Mouse (Mus musculus) heart, adult 2 months (tissue): Measurements from ENCODE around the gene Hic1. TPM values are rescaled to one million over a fixed set of nuclear protein-coding genes. Genes with fewer than 3 reads are reported as not detected.
A peak's percentile ranks its signal among the peaks of the same experiment; 100 is the strongest.

Experiments
- DNase-seq, 2 experiments: peaks; one replicate each; pipeline ENCODE4 v3.0.0; 2021
- H3K27ac ChIP-seq: fragments of 200-600 bp; 2 replicates; pipeline ENCODE4 v1.8.1; 2022
- H3K27me3 ChIP-seq: fragments of 200-500 bp; 2 replicates; pipeline ENCODE4 v1.6.1; 2012; ENCODE audit warnings: mild to moderate bottlenecking, low read length, inconsistent platforms, mixed read lengths; ENCODE audit not compliant: control insufficient read depth, insufficient read depth
- H3K36me3 ChIP-seq: fragments of 200-500 bp; 2 replicates; pipeline ENCODE4 v1.6.1; 2012; ENCODE audit warnings: low read length, inconsistent platforms; ENCODE audit not compliant: control insufficient read depth, insufficient read depth
- H3K4me1 ChIP-seq: fragments of 200-500 bp; 2 replicates; pipeline ENCODE4 v1.6.1; 2011; ENCODE audit warnings: low read length; ENCODE audit not compliant: control insufficient read depth, insufficient read depth
- H3K4me3 ChIP-seq: fragments of 200-600 bp; 2 replicates; pipeline ENCODE4 v1.8.1; 2022
- H3K79me2 ChIP-seq: fragments of 200-500 bp; replicated peaks from 2 replicates; pipeline ENCODE4 v1.6.1; 2012; ENCODE audit warnings: mild to moderate bottlenecking, inconsistent platforms, low read length, moderate library complexity, mixed read lengths; ENCODE audit not compliant: control insufficient read depth, insufficient read depth
- H3K9ac ChIP-seq: fragments of 200-500 bp; 2 replicates; pipeline ENCODE4 v1.6.1; 2012; ENCODE audit warnings: low read depth, mild to moderate bottlenecking, control low read depth, inconsistent platforms, low read length, mixed read lengths
- CTCF ChIP-seq: fragments of 200-600 bp; IDR thresholded peaks from 2 replicates; pipeline ENCODE4 v1.8.1; 2022; ENCODE audit warnings: antibody characterized with exemption, mild to moderate bottlenecking, moderate library complexity
- EP300 ChIP-seq: fragments of 200-500 bp; IDR thresholded peaks from 2 replicates; pipeline ENCODE4 v1.6.1; 2011; ENCODE audit warnings: low read depth, low read length, control low read depth; ENCODE audit not compliant: insufficient read depth
- POLR2A ChIP-seq: fragments of 200-500 bp; IDR thresholded peaks from 2 replicates; pipeline ENCODE4 v1.6.1; 2011; ENCODE audit warnings: mild to moderate bottlenecking, low read depth, low read length, control low read depth; ENCODE audit not compliant: insufficient read depth
- WGBS: fragments of 180-500 bp; shearing (Covaris S2); methylation state at CpG from one replicate; pipeline ENCODE4 v1.1.7; 2018; 5-methylcytosine and 5-hydroxymethylcytosine counted together
- intact Hi-C: fragments of 180-260 bp; cut with DNase I; formaldehyde crosslinking; loops from one replicate; pipeline ENCODE4 v1.15.1; 2025
- polyA plus RNA-seq: library from polyadenylated mRNA; depleted of rRNA; stranded (reverse); fragments of >200 nt; gene quantifications from 2 replicates; pipeline ENCODE4 v1.2.3, GENCODE M21; 2012
- total RNA-seq, 2 experiments: library from RNA; stranded (reverse); gene quantifications; 2 replicates each; pipeline ENCODE4 v1.2.3; 2021

Gene Hic1
- total and polyA plus RNA-seq, 3 experiments, result 12.6 to 15.5 (median 13.6) TPM

- H3K27ac ChIP-seq, result peak overlapping the region; percentile 96
- no peaks in the 10 kb centered on the region for H3K27me3 ChIP-seq
- DNase-seq, result peak; percentile 81 to 83
- H3K36me3 ChIP-seq, result peaks cover 9% of the 10 kb centered on the region
- no peaks in the 10 kb centered on the region; the same call in 1 of the 2 replicates for H3K79me2 ChIP-seq
- H3K4me1 ChIP-seq, result peaks cover 17% of the 10 kb centered on the region
- peak overlapping the region; percentile 65 for H3K4me3 ChIP-seq
- TF ChIP-seq CTCF (no peak), POLR2A (peak; percentile 73)
- intact Hi-C loops, result loop anchor here (2.0 to 10.0 kb wide), 2 partner anchors 29 to 333 kb away; partner anchors contain the start of gene Mnt
- H3K9ac ChIP-seq, result peak overlapping the region; percentile 85
- 15% methylated on average over 63 of the region's 63 CpGs for WGBS
Measured at GRCm38 (mm10) chr11:75167643-75168589, 1.4 kb downstream of the Hic1 start.

DNA sequence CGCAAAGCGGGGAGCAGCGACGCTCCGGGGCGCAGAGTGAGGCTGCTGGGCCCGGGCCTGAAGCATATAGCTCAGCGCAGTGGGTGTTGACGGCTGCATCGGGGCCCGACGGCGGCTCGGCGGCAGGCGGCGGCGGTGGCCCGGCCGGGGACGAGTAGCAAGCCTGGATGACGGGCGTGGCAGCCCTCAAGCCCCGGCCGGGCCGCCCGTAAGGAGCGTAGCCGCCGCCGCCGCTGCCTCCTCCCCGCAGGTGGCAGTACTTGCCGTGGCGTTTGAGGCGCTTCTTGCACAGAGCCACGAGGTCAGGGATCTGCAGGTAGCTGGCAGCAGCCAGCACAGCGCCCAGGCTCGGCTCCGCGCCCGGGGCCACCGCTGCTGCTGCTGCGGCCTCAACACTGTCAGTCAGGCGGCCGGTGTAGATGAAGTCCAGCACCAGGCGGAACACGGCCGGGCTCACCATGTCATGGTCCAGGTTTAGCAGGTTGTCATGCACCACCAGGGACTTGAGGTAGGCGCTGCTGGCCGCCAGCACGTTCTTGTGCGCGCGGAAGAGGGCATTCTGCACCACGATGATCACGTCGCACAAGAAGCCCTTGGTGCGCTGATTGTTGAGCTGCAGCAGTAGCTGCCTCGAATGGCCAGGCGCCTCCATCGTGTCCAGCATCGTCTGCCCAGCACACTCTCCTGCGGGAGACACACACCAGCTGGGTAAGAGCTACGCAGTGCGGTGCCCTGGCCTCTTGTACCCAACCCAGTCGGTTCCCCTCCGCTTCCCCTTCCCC, 2.3 kb downstream of the Hic1 start:
- Histone ChIP-seq H3K27me3 (no peaks in the 10 kb centered on the region), H3K4me3 (peak overlapping the region; percentile 65), H3K9ac (peak overlapping the region; percentile 85), H3K79me2 (no peaks in the 10 kb centered on the region; the same call in 1 of the 2 replicates), H3K27ac (peak overlapping the region; percentile 96), H3K4me1 (peaks cover 20% of the 10 kb centered on the region), H3K36me3 (peaks cover 9% of the 10 kb centered on the region)
- DNase-seq, result peak; percentile 73 to 79
- peak; percentile 20; the same call in 1 of the 2 replicates for TF ChIP-seq CTCF
- TF ChIP-seq POLR2A, result no peak
- no peak for TF ChIP-seq EP300
- 4% methylated on average over 68 of the region's 68 CpGs for WGBS
- intact Hi-C loops, result loop anchor here (10.0 kb wide), 1 partner anchor 332 kb away; the partner anchor contains the start of gene Mnt

- no peaks in the 10 kb centered on the region for H3K27me3 ChIP-seq
- peak overlapping the region; percentile 65 for H3K4me3 ChIP-seq
- peaks cover 20% of the 10 kb centered on the region for H3K4me1 ChIP-seq
Measured at GRCm38 (mm10) chr11:75166193-75166842, 3.0 kb downstream of the Hic1 start.

GRCm38 (mm10) chr11:75165441-75166192, 3.7 kb downstream of the Hic1 start:
- Histone ChIP-seq H3K36me3 (peaks cover 9% of the 10 kb centered on the region), H3K27me3 (no peaks in the 10 kb centered on the region), H3K4me1 (peaks cover 17% of the 10 kb centered on the region), H3K79me2 (no peaks in the 10 kb centered on the region; the same call in 1 of the 2 replicates), H3K9ac (peak overlapping the region; percentile 85), H3K27ac (peak overlapping the region; percentile 96), H3K4me3 (peak overlapping the region; percentile 65)
- peak; percentile 99 for TF ChIP-seq CTCF
- peak; percentile 71; the same call in 1 of the 2 replicates for TF ChIP-seq EP300
- peak; percentile 25; the same call in 1 of the 2 replicates for TF ChIP-seq POLR2A
- WGBS, result 8% methylated on average over 54 of the region's 54 CpGs
- peak; percentile 89 to 93 for DNase-seq
- intact Hi-C loops, result loop anchor here (2.0 to 10.0 kb wide), 2 partner anchors 113 to 331 kb away; partner anchors contain the start of gene Mnt

More at GRCm38 (mm10) chr11:75166193-75166842, 3.0 kb downstream of the Hic1 start:
- WGBS, result 12% methylated on average over 55 of the region's 55 CpGs
- TF ChIP-seq CTCF (no peak), EP300 (no peak), POLR2A (no peak)
- peak; percentile 59 to 77 for DNase-seq
- Histone ChIP-seq H3K9ac (peak overlapping the region; percentile 85), H3K79me2 (no peaks in the 10 kb centered on the region; the same call in 1 of the 2 replicates), H3K27ac (peak overlapping the region; percentile 96), H3K36me3 (peaks cover 9% of the 10 kb centered on the region)
- intact Hi-C loops, result loop anchor here (10.0 kb wide), 1 partner anchor 332 kb away; the partner anchor contains the start of gene Mnt

DNA sequence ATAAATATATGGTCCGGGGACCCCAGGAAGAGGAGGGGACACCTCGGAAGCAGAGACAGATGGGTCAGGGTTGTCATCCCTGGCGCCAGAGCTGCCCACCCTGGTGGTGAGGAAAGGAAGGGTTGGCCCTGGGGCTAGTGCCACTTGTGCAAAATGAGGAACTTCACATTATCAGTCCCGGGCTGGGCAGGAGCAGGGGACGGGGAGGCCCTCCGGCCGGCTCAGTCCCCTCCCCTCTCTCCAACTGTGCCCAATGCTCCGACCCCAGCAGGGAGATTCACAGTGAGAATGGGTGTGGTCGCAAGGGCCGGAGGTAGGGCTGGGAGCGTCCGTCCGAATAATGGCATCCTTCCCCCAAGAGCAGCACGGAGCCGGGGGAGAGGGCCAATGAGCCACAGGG, 4.6 kb downstream of the Hic1 start:
- no peaks in the 10 kb centered on the region for H3K27me3 ChIP-seq
- WGBS, result 28% methylated on average over 15 of the region's 15 CpGs
- H3K4me3 ChIP-seq, result peak overlapping the region; percentile 65
- intact Hi-C loops, result loop anchor here (2.0 to 10.0 kb wide), 2 partner anchors 112 to 330 kb away; partner anchors contain the start of gene Mnt
- H3K36me3 ChIP-seq, result peaks cover 9% of the 10 kb centered on the region
- peaks cover 17% of the 10 kb centered on the region for H3K4me1 ChIP-seq
- H3K9ac ChIP-seq, result peak overlapping the region; percentile 72
- 0 out of 2 replicates have a peak, but pooled peaks have one; percentile 10 for TF ChIP-seq POLR2A
- TF ChIP-seq CTCF, result peak; percentile 31
- 0 out of 2 replicates have a peak, but pooled peaks have one; percentile 9 for TF ChIP-seq EP300
- no peaks in the 10 kb centered on the region; the same call in 1 of the 2 replicates for H3K79me2 ChIP-seq
- DNase-seq, result peak in 1 of 2 experiments; percentile 61
- peak overlapping the region; percentile 96 for H3K27ac ChIP-seq
